Mouse (Mus musculus): Measurements from ENCODE around the gene Ccdc83.

The Ccdc83 gene

DNA sequence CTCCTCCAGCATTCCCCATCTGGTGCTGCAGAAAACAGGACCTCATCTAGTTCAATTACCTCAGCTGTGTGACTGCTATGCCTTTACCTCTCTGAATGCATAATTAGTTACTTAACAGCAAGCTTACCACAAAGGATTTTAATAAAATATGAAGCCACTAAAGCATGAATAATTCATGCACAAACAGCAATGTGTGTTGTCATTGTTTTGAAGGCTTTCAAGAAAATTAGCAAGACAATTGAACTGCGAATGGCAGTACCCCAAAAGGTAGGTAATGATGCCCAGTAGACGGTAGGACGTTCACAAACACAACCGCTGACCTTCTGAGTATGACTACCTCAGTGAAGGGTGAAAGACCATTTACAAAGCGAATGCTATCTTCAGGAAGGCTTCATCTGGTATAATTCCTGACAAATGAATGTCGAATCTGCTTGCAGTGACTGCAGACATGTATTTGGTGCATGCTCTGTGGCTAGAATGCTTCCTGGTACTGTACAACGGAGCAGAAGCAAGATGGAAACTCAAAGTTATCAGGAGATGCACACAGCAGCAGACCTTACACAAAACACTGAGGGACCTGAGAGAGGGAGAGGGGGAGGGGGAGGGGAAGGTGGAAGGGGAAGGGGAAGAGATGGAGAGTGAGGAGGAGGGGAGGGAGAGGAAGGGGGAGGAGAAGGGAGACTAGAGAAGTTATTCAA is 3.5 kb downstream of the Ccdc83 start:
- no peak for DNase-seq (ENCODE audit: low read depth)

DNA sequence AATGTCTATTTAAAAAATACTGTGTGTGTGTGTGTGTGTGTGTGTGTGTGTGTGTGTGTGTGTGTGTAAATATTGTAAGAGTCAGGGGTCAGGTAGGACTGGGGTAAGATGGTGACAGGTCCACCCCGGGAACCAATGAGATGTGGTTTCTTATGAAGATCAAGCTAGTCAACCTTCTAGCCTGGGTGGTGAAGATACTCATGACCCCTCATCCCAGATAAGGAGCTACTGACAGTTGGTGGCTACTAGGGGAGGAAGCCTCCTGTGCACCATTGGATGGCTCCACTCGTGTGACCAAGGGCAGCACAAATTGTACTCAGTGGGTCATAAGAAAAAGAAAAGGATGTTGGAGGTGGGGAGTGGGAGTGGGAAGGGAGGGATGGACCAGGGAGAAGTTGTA is 5.7 kb downstream of the Ccdc83 start:
- DNase-seq (ENCODE audit: low read depth): no peak

DNA sequence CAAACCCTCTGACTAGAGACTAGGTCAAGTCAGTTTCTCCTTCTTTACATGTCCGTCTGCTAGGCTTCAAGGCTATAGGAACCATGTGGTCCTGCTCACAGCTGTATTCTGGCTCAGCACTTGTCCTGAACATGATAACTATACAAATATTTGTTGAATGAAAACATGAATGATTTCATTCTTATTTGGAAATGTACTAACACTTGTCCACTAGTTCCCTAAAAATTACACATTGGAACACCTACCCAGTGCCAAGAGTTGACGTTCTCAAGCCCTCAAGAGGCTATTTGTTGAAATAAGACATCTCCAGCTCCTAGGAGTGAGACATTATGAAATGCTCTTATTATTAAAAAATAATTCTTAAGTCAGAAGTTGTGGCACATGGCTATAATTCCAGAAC is 6.9 kb downstream of the Ccdc83 start:
- no peak for DNase-seq (ENCODE audit: low read depth)

- no peak for DNase-seq (ENCODE audit: low read depth)
Observed at GRCm38 (mm10) chr7:90252946-90253345, 12.6 kb downstream of the Ccdc83 start.

DNA sequence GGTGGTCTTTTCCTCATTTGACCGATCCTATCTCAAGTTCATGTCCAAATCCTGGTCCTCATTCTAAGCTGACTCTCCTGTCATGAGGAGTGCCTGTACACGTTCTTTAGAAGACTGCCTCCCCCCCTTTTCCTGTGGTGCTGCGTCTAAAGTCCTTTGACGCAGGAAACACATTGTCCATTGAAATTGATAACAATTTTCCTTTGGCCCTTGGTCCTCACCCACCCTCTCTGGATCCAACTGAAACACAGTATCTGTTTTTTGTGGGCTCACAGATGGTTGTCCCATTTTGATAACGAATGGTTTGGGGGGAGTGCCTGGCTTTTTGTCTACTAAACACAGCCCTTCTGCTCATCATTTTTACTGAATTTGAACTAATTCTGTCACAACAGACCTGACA is 21.9 kb downstream of the Ccdc83 start:
- DNase-seq (ENCODE audit: low read depth): no peak

DNA sequence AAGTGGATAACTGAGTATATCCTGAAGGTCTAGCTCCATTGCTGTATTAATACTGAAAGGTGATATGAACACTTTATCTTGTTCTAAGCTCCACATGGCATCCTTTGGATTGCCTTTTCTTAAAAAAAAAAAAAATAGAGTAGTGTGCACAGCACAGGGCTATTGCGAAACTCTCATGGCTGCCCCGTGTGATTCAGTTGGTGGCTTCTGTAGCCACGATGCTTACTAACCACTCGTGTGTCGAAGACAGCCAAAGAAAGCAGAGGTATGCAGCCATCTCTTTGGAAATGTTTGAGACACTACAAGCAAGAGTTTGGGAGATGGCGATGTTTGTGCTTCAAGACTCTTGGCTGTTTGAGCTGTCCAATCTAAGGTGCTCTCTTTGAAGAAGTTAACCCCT is 22.4 kb downstream of the Ccdc83 start:
- DNase-seq (ENCODE audit: low read depth): no peak

- no peak for DNase-seq (ENCODE audit: low read depth)
Observed at GRCm38 (mm10) chr7:90236289-90236905, 29.2 kb downstream of the Ccdc83 start.

GRCm38 (mm10) chr7:90233921-90234320 is 31.7 kb downstream of the Ccdc83 start:
- DNase-seq (ENCODE audit: low read depth): no peak

GRCm38 (mm10) chr7:90231431-90231830 is 34.1 kb downstream of the Ccdc83 start:
- DNase-seq (ENCODE audit: low read depth): no peak

DNA sequence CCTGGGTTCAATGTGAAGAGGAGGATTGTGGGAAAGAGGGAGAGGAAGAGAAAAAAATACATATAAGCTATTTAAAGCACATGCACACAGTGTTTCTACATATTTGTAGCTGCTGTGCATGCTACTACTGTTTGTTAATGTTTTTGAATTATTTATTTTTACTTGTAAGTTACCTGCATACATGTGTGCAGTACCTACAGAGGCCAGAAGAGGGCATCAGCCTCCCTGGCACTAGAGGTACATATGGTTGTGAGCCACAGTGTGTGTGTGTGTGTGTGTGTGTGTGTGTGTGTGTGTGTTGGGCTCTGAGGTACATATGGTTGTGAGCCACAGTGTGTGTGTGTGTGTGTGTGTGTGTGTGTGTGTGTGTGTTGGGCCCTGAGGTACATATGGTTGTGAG is 36.7 kb downstream of the Ccdc83 start:
- peak; percentile 38 for DNase-seq (ENCODE audit: low read depth)

- DNase-seq (ENCODE audit: low read depth): no peak
Observed at GRCm38 (mm10) chr7:90228075-90228474, 37.5 kb downstream of the Ccdc83 start.

DNA sequence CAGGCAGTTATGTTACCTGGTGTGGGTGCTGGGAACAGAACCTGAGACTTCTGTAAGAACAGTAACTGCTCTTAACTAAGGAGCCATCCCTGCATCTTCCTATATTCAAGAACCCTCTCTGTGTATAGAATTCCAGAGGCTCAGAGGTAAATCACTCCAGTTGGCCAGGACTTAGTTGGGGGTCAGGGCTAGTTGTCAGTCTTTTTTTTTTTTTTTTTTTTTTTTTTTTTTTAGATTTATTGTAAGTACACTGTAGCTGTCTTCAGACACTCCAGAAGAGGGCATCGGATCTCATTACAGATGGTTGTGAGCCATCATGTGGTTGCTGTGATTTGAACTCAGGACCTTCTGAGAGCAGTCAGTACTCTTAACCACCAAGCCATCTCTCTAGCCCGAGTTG is 44.1 kb downstream of the Ccdc83 start:
- DNase-seq (ENCODE audit: low read depth): no peak

DNA sequence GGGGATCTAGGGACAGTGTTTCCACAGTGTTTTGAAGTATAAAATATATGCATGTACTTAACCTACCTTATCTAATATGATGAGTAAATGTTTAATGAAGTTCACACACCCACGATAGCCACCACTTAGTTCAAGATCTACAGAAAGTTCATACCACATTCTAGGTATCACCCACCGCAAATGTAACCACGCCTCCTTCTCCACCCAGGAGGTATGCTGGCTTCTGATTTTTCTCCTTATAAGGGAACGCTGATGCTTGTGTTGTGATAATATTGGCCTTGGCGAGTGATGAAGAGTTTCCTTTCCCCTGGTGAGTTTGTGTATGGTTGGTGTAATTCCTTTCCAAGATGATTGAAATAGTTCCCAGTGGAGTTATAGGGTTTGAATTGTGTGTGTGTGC is 47.5 kb downstream of the Ccdc83 start:
- no peak for DNase-seq (ENCODE audit: low read depth)

DNA sequence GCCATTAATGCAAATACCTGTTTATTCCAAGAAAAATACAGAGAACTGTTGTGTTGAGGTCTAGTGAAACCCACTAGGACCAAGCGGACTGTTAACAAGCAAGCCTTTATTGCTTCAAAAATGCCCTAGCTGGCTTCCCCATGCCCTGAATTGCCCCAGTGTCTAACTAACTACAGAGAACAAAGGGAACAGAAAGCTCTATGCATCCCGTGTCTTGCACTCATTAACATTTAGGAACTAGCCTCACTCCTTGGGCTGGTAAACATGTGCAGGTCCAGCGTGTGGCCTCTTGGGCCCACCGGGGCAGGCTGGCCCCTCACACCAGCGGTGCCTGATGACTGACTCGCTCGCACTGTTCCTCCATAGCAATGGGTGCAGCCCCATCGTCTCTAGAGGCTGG is 49.1 kb downstream of the Ccdc83 start:
- DNase-seq (ENCODE audit: low read depth): no peak

- DNase-seq (ENCODE audit: low read depth): no peak
Observed at GRCm38 (mm10) chr7:90210947-90211346, 54.6 kb downstream of the Ccdc83 start.

GRCm38 (mm10) chr7:90210116-90210515 is 55.5 kb downstream of the Ccdc83 start:
- DNase-seq (ENCODE audit: low read depth): no peak

- DNase-seq (ENCODE audit: low read depth): no peak
Observed at GRCm38 (mm10) chr7:90203914-90204313, 61.7 kb downstream of the Ccdc83 start.

DNA sequence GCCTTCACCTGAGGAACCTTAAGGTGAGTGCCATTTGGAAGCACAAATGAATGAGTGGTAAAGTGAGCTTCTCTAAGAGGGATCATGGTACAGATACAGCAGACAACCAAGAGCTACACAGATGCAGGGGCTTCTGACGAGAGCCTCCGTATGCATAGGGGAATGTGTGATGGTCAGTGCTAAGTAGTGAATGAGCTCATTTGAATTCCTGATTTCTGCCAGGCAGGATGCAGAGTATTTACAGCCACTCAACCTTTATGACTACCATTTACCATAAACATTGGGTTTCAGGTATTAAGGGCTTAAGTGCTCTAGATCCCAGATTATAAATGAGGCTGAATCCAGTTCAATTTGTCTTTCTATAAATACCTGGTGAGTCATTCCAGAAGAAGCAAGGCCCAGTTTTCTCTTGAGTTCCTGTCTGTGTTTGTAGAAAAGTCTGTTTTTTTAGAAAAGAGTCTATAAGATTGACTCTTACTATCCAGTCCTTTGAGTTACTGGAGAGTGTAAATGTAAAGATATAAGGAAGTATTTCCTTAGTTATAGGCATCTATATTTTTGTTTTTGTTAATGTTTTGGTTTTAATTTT is 63.6 kb downstream of the Ccdc83 start:
- DNase-seq (ENCODE audit: low read depth): no peak

DNA sequence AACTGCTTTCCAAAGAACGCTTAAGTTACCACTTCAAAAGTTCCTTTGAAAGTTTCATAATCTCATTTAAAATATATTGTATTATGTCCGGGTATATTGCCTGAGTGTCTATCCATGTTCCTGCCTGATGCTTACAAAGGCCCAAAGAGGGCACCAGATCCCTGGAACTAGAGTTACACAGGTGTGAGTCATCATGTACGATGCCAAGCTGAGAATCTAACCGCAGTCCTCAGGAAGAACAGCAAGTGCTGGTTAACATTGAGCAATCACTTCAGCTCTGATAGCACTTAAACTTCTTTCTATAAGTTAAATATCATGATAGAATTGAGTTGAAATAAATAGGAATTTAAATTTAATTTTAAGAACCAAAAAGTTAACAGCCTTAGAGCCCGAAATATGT is 65.3 kb downstream of the Ccdc83 start:
- DNase-seq (ENCODE audit: low read depth): no peak

- DNase-seq (ENCODE audit: low read depth): no peak
Observed at GRCm38 (mm10) chr7:90180635-90181034, 84.9 kb downstream of the Ccdc83 start.

DNA sequence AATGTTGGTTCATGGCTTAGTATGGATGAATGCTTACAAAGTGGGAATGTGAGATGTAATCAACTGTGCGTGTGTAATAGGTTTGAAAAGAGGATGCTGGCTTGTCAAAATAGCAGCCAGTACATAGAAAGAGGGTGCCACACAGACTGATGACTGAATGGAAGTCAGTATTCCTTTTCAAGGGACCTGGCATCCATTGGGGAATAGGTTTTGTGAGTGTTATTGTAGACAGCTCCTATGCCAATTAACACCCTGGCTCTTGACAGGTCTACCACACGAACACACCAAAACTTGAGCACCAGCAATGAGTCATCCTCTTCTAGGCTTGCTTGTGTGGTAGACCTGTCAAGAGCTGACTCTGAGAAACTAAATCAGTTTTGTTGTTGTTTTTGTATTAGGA is 90.0 kb downstream of the Ccdc83 start:
- DNase-seq (ENCODE audit: low read depth): no peak

All from naive thymus-derived CD4-positive, alpha-beta T cell, adult 2 months (primary cell).